Mouse (Mus musculus) spleen, adult 2 months (tissue): ENCODE results near the gene Dyrk2. TPM values are rescaled to one million over a fixed set of nuclear protein-coding genes. Genes with fewer than 3 reads are reported as not detected.

Experiments used
- DNase-seq, 2 experiments: peaks; one replicate each; pipeline versions ENCODE4 v3.0.0 to v3.0.0-alpha.2; 2012 to 2021; ENCODE audit warnings: low spot score in 2 of 2, low read depth in 1 of 2
- H3K27ac ChIP-seq: fragments of 200-500 bp; 2 replicates; pipeline ENCODE4 v1.5.1; 2012; ENCODE audit warnings: low read length, inconsistent platforms; ENCODE audit not compliant: insufficient read depth
- H3K27me3 ChIP-seq: fragments of 200-500 bp; 2 replicates; pipeline ENCODE4 v1.6.1; 2012; ENCODE audit warnings: mild to moderate bottlenecking, moderate library complexity, low read length, inconsistent platforms; ENCODE audit not compliant: control insufficient read depth, insufficient read depth
- H3K36me3 ChIP-seq: fragments of 200-500 bp; 2 replicates; pipeline ENCODE4 v1.6.1; 2012; ENCODE audit warnings: mild to moderate bottlenecking, low read length, inconsistent platforms; ENCODE audit not compliant: control insufficient read depth, insufficient read depth
- H3K4me1 ChIP-seq: fragments of 200-500 bp; 2 replicates; pipeline ENCODE4 v1.6.1; 2011; ENCODE audit warnings: inconsistent platforms; ENCODE audit not compliant: control insufficient read depth, insufficient read depth, insufficient read length
- H3K4me3 ChIP-seq: fragments of 200-500 bp; 2 replicates; pipeline ENCODE4 v1.5.1; 2011; ENCODE audit warnings: mild to moderate bottlenecking, inconsistent platforms; ENCODE audit not compliant: insufficient read depth, insufficient read length; ENCODE audit errors: extremely low read depth
- CTCF ChIP-seq: fragments of 200-500 bp; IDR thresholded peaks from 2 replicates; pipeline ENCODE4 v1.5.1; 2011; ENCODE audit warnings: mild to moderate bottlenecking, inconsistent platforms; ENCODE audit not compliant: insufficient read depth, insufficient read length, insufficient replicate concordance; ENCODE audit errors: extremely low read depth
- POLR2A ChIP-seq: fragments of 200-500 bp; IDR thresholded peaks from 2 replicates; pipeline ENCODE4 v1.6.1; 2011; ENCODE audit warnings: low read depth, low read length, inconsistent platforms
- WGBS: fragments of 180-500 bp; shearing (Covaris S2); methylation state at CpG from one replicate; pipeline ENCODE4 v1.1.7; 2018; 5-methylcytosine and 5-hydroxymethylcytosine counted together
- polyA plus RNA-seq: library from polyadenylated mRNA; depleted of rRNA; stranded (reverse); fragments of >200 nt; gene quantifications from 2 replicates; pipeline ENCODE4 v1.2.3, GENCODE M21; 2012

Gene Dyrk2
- polyA plus RNA-seq, 1 experiment = 10.0 TPM

DNA sequence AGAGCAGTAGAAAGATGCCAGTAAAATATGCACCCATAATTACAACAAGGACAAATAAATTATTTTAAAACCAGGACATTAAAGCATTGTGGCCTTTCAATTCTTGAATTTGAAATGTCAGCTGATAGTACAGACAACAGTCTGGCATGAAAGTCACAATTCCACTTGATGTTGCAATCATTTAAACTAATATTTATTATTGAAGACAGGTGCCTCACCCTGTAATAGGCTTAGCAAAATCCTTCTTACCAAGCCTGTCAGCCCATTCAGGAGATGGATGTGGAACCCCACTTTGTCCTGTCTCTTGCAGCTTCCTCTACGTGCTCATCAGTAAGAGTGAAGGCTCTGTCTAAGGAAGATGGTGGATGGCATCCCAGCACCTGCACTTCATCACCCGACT lies 10.8 kb upstream of the Dyrk2 start:
- no peak overlapping the region for H3K4me3 ChIP-seq
- no peaks in the 10 kb centered on the region for H3K36me3 ChIP-seq
- WGBS = 88% methylated on average over 2 of the region's 2 CpGs
- TF ChIP-seq CTCF = no peak
- TF ChIP-seq POLR2A = no peak
- H3K4me1 ChIP-seq = peaks cover 14% of the 10 kb centered on the region
- no peaks in the 10 kb centered on the region for H3K27me3 ChIP-seq
- no peak for DNase-seq
- H3K27ac ChIP-seq = no peak overlapping the region

DNA sequence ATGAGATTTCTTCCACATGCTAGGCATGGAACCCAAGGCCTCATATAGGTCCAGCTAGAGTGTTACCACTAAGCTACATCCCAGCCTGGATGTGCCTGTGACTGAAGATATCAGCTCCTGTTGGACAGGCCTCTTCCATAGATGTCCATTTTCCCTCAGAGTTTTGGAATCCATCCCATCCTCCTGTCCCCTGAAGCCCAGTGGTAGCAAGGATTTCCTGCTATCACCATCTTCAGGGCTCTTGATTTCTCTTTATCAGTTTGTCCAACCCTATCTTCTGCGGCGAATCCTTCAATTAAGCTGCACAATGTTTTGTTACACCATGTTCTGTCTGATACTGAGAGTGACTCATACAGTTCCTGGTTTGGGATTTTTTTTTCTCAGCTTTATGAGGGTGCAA lies 2.2 kb upstream of the Dyrk2 start:
- no peak for DNase-seq
- Histone ChIP-seq H3K27me3 (no peaks in the 10 kb centered on the region), H3K36me3 (no peaks in the 10 kb centered on the region), H3K4me1 (peaks cover 7% of the 10 kb centered on the region), H3K27ac (no peak overlapping the region), H3K4me3 (no peak overlapping the region)
- 90% methylated on average over 2 of the region's 2 CpGs for WGBS
- TF ChIP-seq POLR2A (no peak), CTCF (no peak)

GRCm38 (mm10) chr10:118869591-118870001 lies 413 bp downstream of the Dyrk2 start:
- peaks cover 1% of the 10 kb centered on the region; the same call in 1 of the 2 replicates for H3K36me3 ChIP-seq
- peak; percentile 52 to 69 for DNase-seq
- H3K4me3 ChIP-seq = peak overlapping the region; percentile 88
- no peak for TF ChIP-seq POLR2A
- no peak for TF ChIP-seq CTCF
- WGBS = under 1% methylated on average over 16 of the region's 16 CpGs
- peaks cover 11% of the 10 kb centered on the region for H3K4me1 ChIP-seq
- no peaks in the 10 kb centered on the region for H3K27me3 ChIP-seq
- peak overlapping the region; percentile 71 for H3K27ac ChIP-seq

DNA sequence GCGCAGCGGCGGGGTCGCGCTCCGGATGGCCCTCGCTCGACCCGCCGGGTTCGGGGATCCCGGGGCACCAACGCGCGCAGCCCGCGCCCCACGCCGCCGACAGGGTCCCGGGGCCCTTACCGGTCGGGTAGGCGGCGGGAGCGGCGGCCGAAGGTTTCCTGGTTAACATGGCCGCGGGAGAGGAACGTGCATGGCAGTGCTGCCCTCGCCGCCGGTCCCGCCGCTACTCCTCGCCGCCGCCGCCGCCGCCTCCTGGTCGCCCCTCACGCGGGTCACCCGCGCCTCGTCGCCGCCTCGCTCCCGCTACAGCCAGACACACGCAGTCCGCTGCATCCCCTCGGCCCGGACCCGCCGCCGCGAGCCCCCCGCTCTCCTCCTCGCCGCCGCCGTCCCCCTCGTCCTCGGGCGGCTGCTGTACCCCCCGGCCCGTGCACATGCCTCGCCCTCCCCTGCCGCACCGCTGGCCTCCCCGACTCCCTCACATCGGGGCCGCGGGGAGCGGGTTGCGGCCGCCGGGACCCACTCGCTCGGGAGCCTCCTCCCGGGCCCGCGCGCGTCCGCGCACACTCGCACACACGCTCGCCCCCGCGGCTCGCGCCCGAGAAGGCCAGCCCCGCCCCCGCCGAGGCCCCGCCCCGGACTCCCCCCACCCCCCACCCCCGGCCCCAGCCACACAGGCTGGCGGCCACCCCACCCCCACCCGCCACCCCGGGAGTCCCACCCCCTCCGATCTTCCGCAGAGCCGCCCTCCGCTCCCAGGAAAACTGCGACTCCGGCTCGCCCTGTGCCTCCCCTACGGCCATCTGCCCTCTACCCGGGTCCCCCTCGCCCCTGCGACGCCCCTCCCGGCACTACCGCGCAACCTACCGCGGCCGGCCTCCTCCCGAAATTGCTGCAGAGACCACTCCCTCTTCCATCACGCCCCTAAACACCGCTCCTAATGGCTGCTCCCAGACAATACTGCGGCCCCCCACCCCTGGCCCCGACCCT lies 1.1 kb downstream of the Dyrk2 start:
- peak overlapping the region; percentile 98 for H3K4me3 ChIP-seq
- DNase-seq = peak; percentile 44 to 75
- H3K36me3 ChIP-seq = peaks cover 4% of the 10 kb centered on the region
- TF ChIP-seq POLR2A (peak; percentile 70), CTCF (no peak)
- H3K27ac ChIP-seq = peak overlapping the region; percentile 89
- H3K27me3 ChIP-seq = no peaks in the 10 kb centered on the region
- WGBS = under 1% methylated on average over 96 of the region's 130 CpGs
- peaks cover 11% of the 10 kb centered on the region for H3K4me1 ChIP-seq

GRCm38 (mm10) chr10:118867896-118868600 lies 2.0 kb downstream of the Dyrk2 start:
- Histone ChIP-seq H3K36me3 (peaks cover 5% of the 10 kb centered on the region), H3K4me3 (peak overlapping the region; percentile 98), H3K27ac (peak overlapping the region; percentile 89), H3K27me3 (no peaks in the 10 kb centered on the region), H3K4me1 (peaks cover 11% of the 10 kb centered on the region)
- DNase-seq = peak in 1 of 2 experiments; percentile 41
- TF ChIP-seq POLR2A (no peak), CTCF (no peak)
- whole genome bisulfite sequencing = under 1% methylated on average over 57 of the region's 62 CpGs

DNA sequence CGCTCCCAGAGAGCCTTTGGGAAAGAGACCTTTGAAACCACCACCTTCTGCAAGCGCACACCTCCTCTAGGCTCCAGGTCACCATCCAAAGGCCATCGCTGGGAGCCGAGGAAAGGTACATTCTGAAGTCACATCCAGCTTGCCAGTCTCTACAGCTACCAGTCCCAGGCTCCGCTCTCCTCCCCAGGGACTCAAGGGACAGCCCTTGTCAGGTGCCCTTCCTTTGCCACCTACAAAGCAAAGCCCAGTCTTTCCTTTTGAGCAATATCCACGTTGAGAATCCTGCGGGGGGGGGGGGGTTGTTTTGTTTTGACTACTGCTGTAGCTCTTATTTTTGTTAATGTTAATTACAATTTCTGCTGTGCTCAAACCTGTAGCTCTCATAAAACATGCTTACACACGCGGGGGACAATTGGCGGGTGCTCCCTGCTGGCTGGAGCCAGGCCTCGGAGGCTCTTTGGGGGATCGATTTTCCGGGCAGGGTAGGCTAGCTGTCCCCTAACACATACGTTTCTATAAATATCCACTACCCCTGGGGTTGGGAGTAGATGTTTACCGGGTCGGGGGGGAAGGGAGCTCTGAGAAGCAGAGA lies 2.6 kb downstream of the Dyrk2 start:
- 9% methylated on average over 16 of the region's 16 CpGs for WGBS
- Histone ChIP-seq H3K36me3 (peaks cover 5% of the 10 kb centered on the region), H3K27ac (peak overlapping the region; percentile 89), H3K27me3 (no peaks in the 10 kb centered on the region), H3K4me1 (peaks cover 11% of the 10 kb centered on the region), H3K4me3 (peak overlapping the region; percentile 98)
- DNase-seq = no peak
- no peak for TF ChIP-seq CTCF
- no peak for TF ChIP-seq POLR2A
